In the genomic region with DNA sequence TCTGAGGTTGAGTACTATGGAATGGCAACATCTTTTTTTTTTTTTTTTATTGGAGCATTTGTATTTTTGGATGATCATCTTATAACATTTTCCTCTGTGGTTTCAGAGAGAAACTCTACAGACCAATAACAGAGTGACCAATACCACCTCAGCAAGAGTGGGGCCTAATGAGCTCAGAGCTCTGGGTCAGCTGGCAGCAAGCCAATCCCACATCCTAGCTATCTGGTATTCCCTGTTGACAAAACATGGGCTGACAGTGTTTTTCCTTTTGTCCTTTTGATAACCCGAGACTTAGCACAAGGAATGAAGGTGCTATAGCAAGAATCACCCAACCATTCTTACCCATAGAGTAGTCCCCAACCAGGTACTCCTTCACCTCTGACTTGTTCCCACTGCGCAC, we compare ENCODE assay signal across 22 mouse cellular contexts.
DNase-seq lines count a peak whose midpoint lies in the region.
"Had no signal": no experiment of that assay in that cellular context is flagged by ENCODE, and none has a peak within 500 bp of the region (broad histone marks: within the 10 kb centered on the region; RNA-seq: fewer than 3 reads in every experiment).

No protein-coding gene starts in this region.

- 81% methylated on average over 2 of the region's 2 CpGs for WGBS in embryonic facial prominence, embryonic 10.5 days

- no peak overlapping the region for H3K4me3 ChIP-seq in embryonic facial prominence, embryonic 10.5 days
- H3K4me3 ChIP-seq: embryonic facial prominence, embryonic 12.5 days; forebrain, embryonic 13.5 days; forebrain, embryonic 15.5 days had no signal

- H3K4me1 ChIP-seq in embryonic facial prominence, embryonic 10.5 days = no peaks in the 10 kb centered on the region
- H3K4me1 ChIP-seq: embryonic facial prominence, embryonic 12.5 days; forebrain, embryonic 13.5 days; forebrain, embryonic 15.5 days had no signal

- no peak overlapping the region for H3K27ac ChIP-seq in embryonic facial prominence, embryonic 10.5 days (replicated peaks)
- H3K27ac ChIP-seq: embryonic facial prominence, embryonic 12.5 days; forebrain, embryonic 13.5 days; forebrain, embryonic 15.5 days had no signal

- no peaks in the 10 kb centered on the region for H3K27me3 ChIP-seq in embryonic facial prominence, embryonic 10.5 days (replicated peaks; ENCODE audit: low read depth, poor library complexity, severe bottlenecking)
- H3K27me3 ChIP-seq: embryonic facial prominence, embryonic 12.5 days; forebrain, embryonic 13.5 days; forebrain, embryonic 15.5 days had no signal

- H3K36me3 ChIP-seq in embryonic facial prominence, embryonic 10.5 days (replicated peaks) = no peaks in the 10 kb centered on the region
- H3K36me3 ChIP-seq: embryonic facial prominence, embryonic 12.5 days had no signal

- H3K9me3 ChIP-seq in embryonic facial prominence, embryonic 10.5 days = no peaks in the 10 kb centered on the region
- H3K9me3 ChIP-seq: embryonic facial prominence, embryonic 12.5 days; forebrain, embryonic 13.5 days; forebrain, embryonic 15.5 days had no signal

- DNase-seq in retina, postnatal 1 day = peak; percentile 17
- no peak for DNase-seq in retina, embryonic 14.5 days (ENCODE audit: low spot score)
- peak; percentile 61 for DNase-seq in 416B (ENCODE audit: low read depth)
- DNase-seq in Muller cell, postnatal 12 days (ENCODE audit: inconsistent ontology term) = peak; percentile 63
- peak; percentile 3 for DNase-seq in ZHBTc4 (ENCODE audit: low read depth, low spot score)
- DNase-seq in layer of hippocampus, adult 18-20 months (ENCODE audit: low spot score in 2 of 2) = no peak
- no peak for DNase-seq in thymus, postnatal 36 days
- no peak for DNase-seq in embryonic facial prominence, embryonic 10.5 days (ENCODE audit: low spot score)
- DNase-seq: adrenal gland, adult 2 months; adrenal gland, postnatal 10 days; adrenal gland, postnatal 25 days; cerebellum, adult 11 months; cerebellum, adult 18-20 months; cerebellum, adult 8-10 months; cerebellum, adult 9-11 months; cerebellum, postnatal 14 days; cerebellum, postnatal 36 days; embryo, embryonic 11 days; forebrain, postnatal 0 days had no signal

Comparison
In these comparisons a context has a peak if more than half of its experiments do, and no peak if none do; other contexts are left out.
1. DNase-seq: peak in retina, postnatal 1 day (single experiment), 416B (single experiment), Muller cell, postnatal 12 days (single experiment) and ZHBTc4 (single experiment); none in retina, embryonic 14.5 days (single experiment), layer of hippocampus, adult 18-20 months (0 of 2), thymus, postnatal 36 days (0 of 2) and embryonic facial prominence, embryonic 10.5 days (single experiment).